Mouse (Mus musculus) spleen, adult 2 months (tissue): Measurements from ENCODE around the gene Rptor. TPM values are rescaled to one million over a fixed set of nuclear protein-coding genes. Genes with fewer than 3 reads are reported as not detected.

Experiments used
- DNase-seq, 2 experiments: peaks; one replicate each; pipeline versions ENCODE4 v3.0.0 to v3.0.0-alpha.2; 2012 to 2021; ENCODE audit warnings: low spot score in 2 of 2, low read depth in 1 of 2
- H3K27ac ChIP-seq: fragments of 200-500 bp; 2 replicates; pipeline ENCODE4 v1.5.1; 2012; ENCODE audit warnings: low read length, inconsistent platforms; ENCODE audit not compliant: insufficient read depth
- H3K27me3 ChIP-seq: fragments of 200-500 bp; 2 replicates; pipeline ENCODE4 v1.6.1; 2012; ENCODE audit warnings: mild to moderate bottlenecking, moderate library complexity, low read length, inconsistent platforms; ENCODE audit not compliant: control insufficient read depth, insufficient read depth
- H3K36me3 ChIP-seq: fragments of 200-500 bp; 2 replicates; pipeline ENCODE4 v1.6.1; 2012; ENCODE audit warnings: mild to moderate bottlenecking, low read length, inconsistent platforms; ENCODE audit not compliant: control insufficient read depth, insufficient read depth
- H3K4me1 ChIP-seq: fragments of 200-500 bp; 2 replicates; pipeline ENCODE4 v1.6.1; 2011; ENCODE audit warnings: inconsistent platforms; ENCODE audit not compliant: control insufficient read depth, insufficient read depth, insufficient read length
- H3K4me3 ChIP-seq: fragments of 200-500 bp; 2 replicates; pipeline ENCODE4 v1.5.1; 2011; ENCODE audit warnings: mild to moderate bottlenecking, inconsistent platforms; ENCODE audit not compliant: insufficient read depth, insufficient read length; ENCODE audit errors: extremely low read depth
- CTCF ChIP-seq: fragments of 200-500 bp; IDR thresholded peaks from 2 replicates; pipeline ENCODE4 v1.5.1; 2011; ENCODE audit warnings: mild to moderate bottlenecking, inconsistent platforms; ENCODE audit not compliant: insufficient read depth, insufficient read length, insufficient replicate concordance; ENCODE audit errors: extremely low read depth
- POLR2A ChIP-seq: fragments of 200-500 bp; IDR thresholded peaks from 2 replicates; pipeline ENCODE4 v1.6.1; 2011; ENCODE audit warnings: low read depth, low read length, inconsistent platforms
- WGBS: fragments of 180-500 bp; shearing (Covaris S2); methylation state at CpG from one replicate; pipeline ENCODE4 v1.1.7; 2018; 5-methylcytosine and 5-hydroxymethylcytosine counted together
- polyA plus RNA-seq: library from polyadenylated mRNA; depleted of rRNA; stranded (reverse); fragments of >200 nt; gene quantifications from 2 replicates; pipeline ENCODE4 v1.2.3, GENCODE M21; 2012

Rptor gene
- polyA plus RNA-seq, 1 experiment: 18.0 TPM

DNA sequence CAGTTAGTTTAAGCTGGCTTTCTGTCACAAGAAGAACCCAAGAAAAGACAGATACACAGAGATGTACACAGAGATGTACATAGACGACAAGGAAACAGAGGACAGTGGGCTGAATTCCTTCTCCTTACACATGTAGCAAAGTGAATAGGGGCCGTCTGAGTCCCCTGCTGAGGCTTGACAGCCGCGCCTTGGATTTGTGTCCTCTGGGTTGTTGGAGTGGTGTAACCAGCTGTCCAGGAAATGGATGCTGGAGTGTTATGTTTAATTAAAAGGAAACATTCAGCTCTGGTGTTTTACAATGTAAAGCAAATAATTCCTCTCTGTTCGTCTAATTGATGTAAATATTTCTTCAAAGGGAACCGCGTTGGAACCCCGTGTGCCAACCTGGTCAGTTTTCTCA lies 339.1 kb downstream of the Rptor start:
- H3K27me3 ChIP-seq: no peaks in the 10 kb centered on the region
- no peak overlapping the region for H3K27ac ChIP-seq
- 0 out of 2 replicates have a peak overlapping the region, but pooled peaks have one; percentile 2 for H3K4me3 ChIP-seq
- H3K36me3 ChIP-seq: no peaks in the 10 kb centered on the region
- peaks cover 4% of the 10 kb centered on the region for H3K4me1 ChIP-seq
- no peak for DNase-seq
- 20% methylated on average over 8 of the region's 8 CpGs for WGBS
- TF ChIP-seq POLR2A (no peak), CTCF (no peak)

- H3K36me3 ChIP-seq: no peaks in the 10 kb centered on the region
- H3K4me1 ChIP-seq: peaks cover 4% of the 10 kb centered on the region
- H3K4me3 ChIP-seq: peak overlapping the region; percentile 59
- TF ChIP-seq CTCF (no peak), POLR2A (no peak)
- 1% methylated on average over 42 of the region's 43 CpGs for WGBS
- no peak for DNase-seq
- H3K27ac ChIP-seq: peak overlapping the region; percentile 62
- no peaks in the 10 kb centered on the region for H3K27me3 ChIP-seq
These were observed 339.6 kb downstream of the Rptor start for GRCm38 (mm10) chr11:119942201-119942726.

DNA sequence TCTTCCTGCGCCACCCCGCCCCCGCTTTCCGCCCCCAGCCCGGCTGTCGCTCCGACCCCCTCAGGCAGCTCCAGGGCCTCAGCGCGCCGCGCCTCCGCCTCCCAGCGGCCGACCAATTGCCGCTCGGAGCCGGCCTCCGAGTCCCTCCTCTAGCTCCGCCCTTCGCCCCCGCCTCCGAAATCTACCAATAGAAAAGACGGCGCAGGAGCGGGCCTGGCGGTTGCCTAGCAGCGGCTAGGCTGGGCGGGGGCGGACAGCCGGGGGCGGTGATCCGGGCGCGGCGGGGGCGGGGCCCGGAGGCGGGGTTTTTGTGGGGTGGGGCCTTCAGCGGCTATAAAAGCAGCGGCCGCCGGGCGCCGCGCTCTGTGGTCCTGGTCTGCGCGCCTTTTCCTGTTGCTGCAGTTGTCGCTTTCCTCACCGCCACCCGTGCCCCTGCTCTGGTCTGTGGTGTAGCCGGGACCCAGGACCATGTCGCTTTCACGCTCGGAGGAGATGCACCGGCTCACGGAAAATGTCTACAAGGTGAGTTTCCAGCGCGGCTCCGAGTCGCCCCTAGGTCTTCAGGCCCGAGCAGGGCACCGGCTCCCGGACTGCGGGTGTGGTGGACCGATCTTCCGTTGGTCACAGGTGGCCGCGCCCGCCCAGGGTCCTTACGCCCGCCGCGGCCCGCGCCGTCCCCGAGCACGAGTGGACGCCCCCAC lies 340.2 kb downstream of the Rptor start, which contains the start of gene Baiap2:
TSS of gene Baiap2 (plus strand) at position 37 of the 701 bp plus-strand sequence.
- Histone ChIP-seq H3K4me1 (peaks cover 4% of the 10 kb centered on the region), H3K27ac (peak within 1 kb of the TSS; percentile 64)
- WGBS: 1% methylated on average over 69 of the region's 79 CpGs

GRCm38 (mm10) chr11:119943428-119943988 lies 340.8 kb downstream of the Rptor start:
- peak in 1 of 2 experiments; percentile 28 for DNase-seq
- Histone ChIP-seq H3K27ac (peak overlapping the region; percentile 64), H3K4me3 (peak overlapping the region; percentile 93), H3K27me3 (no peaks in the 10 kb centered on the region), H3K4me1 (peaks cover 4% of the 10 kb centered on the region), H3K36me3 (no peaks in the 10 kb centered on the region)
- WGBS: 3% methylated on average over 32 of the region's 32 CpGs
- TF ChIP-seq POLR2A: no peak
- TF ChIP-seq CTCF: no peak

More for the DNA sequence above, 340.2 kb downstream of the Rptor start, which contains the start of gene Baiap2:
- Histone ChIP-seq H3K36me3 (no peaks in the 10 kb centered on the region), H3K27me3 (no peaks in the 10 kb centered on the region), H3K4me3 (peak within 1 kb of the TSS; percentile 93)
- TF ChIP-seq CTCF (no peak), POLR2A (peak; percentile 98)
- peak; percentile 91 to 99 for DNase-seq

- no peak overlapping the region for H3K4me3 ChIP-seq
- H3K27ac ChIP-seq: no peak overlapping the region
- WGBS: 85% methylated on average over 7 of the region's 7 CpGs
- H3K27me3 ChIP-seq: no peaks in the 10 kb centered on the region
- no peaks in the 10 kb centered on the region for H3K36me3 ChIP-seq
- TF ChIP-seq POLR2A (no peak), CTCF (no peak)
- DNase-seq: no peak
- peaks cover 4% of the 10 kb centered on the region for H3K4me1 ChIP-seq
These were observed 342.6 kb downstream of the Rptor start for GRCm38 (mm10) chr11:119945343-119945742.

DNA sequence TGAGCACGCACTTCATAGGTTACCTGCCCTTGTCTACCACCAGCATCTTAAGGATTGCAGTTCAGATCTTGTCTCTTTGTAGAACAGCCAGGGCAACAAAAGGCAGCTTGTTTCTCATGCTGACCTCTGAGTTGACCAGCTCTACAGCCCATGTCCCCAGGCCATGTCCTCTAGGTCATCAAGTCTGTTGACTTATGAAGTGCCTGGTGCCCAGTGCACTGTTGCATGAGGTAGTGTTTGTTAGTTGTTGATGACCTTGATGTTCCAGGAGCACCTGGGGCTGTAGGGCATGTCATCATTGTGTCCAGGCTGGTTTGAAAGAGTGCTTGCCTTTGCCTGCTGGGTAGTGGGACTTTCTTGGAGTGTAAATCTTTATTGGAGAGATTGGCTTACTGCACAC lies 344.7 kb downstream of the Rptor start:
- Histone ChIP-seq H3K4me3 (no peak overlapping the region), H3K36me3 (no peaks in the 10 kb centered on the region), H3K4me1 (peaks cover 6% of the 10 kb centered on the region), H3K27me3 (no peaks in the 10 kb centered on the region), H3K27ac (no peak overlapping the region)
- 93% methylated on average over 1 of the region's 1 CpGs for WGBS
- TF ChIP-seq CTCF: no peak
- TF ChIP-seq POLR2A: no peak
- DNase-seq: no peak

GRCm38 (mm10) chr11:119947897-119948296 lies 345.2 kb downstream of the Rptor start:
- Histone ChIP-seq H3K4me1 (peaks cover 11% of the 10 kb centered on the region), H3K27me3 (no peaks in the 10 kb centered on the region), H3K27ac (no peak overlapping the region), H3K4me3 (no peak overlapping the region), H3K36me3 (no peaks in the 10 kb centered on the region)
- DNase-seq: no peak
- WGBS: 80% methylated on average over 2 of the region's 2 CpGs
- no peak for TF ChIP-seq CTCF
- TF ChIP-seq POLR2A: no peak
